Mouse (Mus musculus): ENCODE data around the gene Adtrp.

Gene Adtrp

GRCm38 (mm10) chr13:41828296-41828754, 19.2 kb downstream of the Adtrp start:
- DNase-seq (ENCODE audit: low read depth) = no peak

DNA sequence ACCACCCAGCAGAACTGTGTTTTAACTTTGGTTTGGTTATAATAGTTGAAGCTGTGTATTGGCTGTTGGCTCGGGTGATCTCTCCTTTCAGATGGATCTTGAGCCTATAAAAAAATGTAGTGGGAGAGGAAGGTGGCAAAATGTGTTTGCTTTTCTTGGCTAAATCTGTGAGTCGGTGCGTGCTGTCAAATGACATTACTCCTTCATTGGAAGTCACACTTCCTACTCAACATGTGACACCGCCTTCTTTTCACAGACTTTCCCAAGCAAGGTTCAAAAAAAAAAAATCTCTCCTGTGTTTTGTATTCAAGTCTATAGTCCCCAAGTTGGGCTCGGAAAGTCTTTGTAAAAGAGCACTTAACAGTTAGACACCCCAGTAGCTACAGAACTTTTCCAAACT, 19.9 kb downstream of the Adtrp start:
- DNase-seq (ENCODE audit: low read depth) = no peak

DNA sequence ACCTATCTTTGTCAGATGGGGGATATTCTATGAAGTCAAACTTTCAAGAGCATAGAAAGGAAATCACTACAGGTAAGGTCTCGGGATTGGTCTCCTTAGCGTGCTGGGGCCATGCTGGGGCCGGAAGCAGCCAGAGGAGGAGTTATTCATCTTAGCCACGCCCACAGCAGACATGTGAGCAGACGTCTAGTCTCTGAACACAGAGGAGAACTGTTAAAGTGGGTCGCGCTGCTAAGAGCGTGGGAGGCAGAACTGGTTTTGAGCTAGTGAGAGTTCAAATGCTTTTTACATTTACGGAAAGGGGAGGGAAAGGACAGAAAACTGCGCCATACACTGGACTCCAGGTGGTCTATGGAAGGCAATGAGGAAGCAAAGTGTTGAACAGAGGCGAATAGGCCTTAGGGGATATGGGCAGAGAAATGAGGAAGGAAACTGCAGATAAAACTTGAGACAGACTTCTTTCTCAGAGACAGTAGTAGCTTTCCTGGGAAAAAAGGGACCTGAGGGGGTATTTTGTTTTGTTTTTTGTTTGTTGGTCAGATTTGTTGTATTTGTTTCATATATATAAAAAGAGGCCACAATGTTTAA, 22.0 kb downstream of the Adtrp start:
- DNase-seq (ENCODE audit: low read depth) = no peak

DNA sequence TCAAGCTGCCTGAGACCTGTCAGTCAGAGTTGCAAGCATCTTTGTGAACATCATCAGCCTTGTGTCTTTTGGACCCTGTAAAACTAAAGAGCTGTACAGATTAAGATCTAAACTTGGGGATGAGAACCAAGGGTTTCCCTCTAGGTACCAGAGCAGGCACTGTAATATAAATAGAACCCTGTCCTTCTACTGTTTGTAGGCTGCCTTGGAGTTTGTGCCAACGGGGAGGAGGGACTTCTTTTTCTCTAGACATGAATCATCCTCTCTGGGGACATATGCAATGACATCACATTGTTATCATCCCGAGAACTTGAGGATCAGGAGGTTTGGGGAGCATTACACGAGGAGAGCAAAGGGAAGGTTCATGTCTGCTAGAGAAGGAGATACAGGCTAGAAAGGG, 24.4 kb downstream of the Adtrp start:
- no peak for DNase-seq (ENCODE audit: low read depth)

GRCm38 (mm10) chr13:41822617-41823016, 24.9 kb downstream of the Adtrp start:
- DNase-seq (ENCODE audit: low read depth) = no peak

DNA sequence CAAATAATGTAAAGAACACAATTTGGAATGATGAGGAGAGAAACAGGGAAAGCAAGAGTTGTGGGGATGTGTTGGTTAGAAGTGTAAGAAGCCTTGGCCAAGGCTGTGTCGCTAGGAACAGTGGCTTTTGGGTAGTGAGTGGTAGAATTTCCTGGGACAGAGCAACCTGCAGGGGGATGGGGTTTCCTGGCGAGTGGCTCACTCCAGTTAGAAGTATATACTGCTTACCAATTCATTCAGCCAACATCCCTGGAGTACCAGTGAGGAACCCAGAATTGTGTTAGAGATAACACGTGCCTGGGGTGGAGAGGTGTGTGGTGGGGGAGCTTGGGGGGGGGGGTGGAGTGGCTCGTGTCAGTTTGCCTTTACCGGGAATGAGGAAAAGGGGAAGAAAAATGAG, 25.4 kb downstream of the Adtrp start:
- DNase-seq (ENCODE audit: low read depth) = no peak

DNA sequence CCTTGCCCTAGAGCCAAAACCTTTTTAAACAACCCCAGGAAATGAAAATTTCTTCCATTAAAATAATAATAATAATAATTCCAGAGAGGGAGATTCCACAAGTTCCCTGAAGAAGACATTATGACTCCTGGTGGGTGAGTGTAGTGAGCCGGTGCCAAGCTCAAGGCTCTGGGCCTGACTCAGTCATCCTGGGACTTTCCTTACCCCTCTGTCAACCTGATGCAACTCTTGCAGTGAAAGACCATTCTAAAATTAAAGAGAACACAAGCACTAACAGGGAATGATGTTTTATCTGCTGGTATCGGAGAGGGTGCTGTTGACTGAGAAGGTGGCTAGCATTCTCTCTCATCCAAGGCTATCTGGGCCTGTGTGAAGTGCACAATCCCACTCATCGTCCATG, 26.5 kb downstream of the Adtrp start:
- no peak for DNase-seq (ENCODE audit: low read depth)

GRCm38 (mm10) chr13:41819918-41820317, 27.6 kb downstream of the Adtrp start:
- no peak for DNase-seq (ENCODE audit: low read depth)

- no peak for DNase-seq (ENCODE audit: low read depth)
These were observed 28.0 kb downstream of the Adtrp start for GRCm38 (mm10) chr13:41819484-41819883.

DNA sequence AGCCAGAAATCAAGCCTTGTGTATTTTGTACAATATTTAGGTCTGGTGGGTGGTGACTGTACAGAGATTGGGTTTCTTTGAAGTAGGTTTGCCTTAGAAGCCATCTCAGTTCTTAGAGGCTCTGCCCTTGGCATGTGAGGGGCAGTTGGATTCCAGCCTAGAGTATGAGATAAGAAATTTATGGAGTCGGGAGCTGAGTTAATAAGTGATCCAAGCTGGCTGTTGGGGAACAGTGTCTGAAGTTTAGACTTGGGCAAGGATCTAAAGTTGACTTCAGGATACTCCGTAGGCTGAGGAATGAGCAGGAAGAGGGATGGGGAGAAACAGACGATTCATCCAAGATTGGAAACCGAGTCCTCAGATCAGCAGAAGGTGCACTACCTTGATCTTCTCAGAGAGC, 29.9 kb downstream of the Adtrp start:
- no peak for DNase-seq (ENCODE audit: low read depth)

- no peak for DNase-seq (ENCODE audit: low read depth)
These were observed 30.8 kb downstream of the Adtrp start for GRCm38 (mm10) chr13:41816643-41817042.

DNA sequence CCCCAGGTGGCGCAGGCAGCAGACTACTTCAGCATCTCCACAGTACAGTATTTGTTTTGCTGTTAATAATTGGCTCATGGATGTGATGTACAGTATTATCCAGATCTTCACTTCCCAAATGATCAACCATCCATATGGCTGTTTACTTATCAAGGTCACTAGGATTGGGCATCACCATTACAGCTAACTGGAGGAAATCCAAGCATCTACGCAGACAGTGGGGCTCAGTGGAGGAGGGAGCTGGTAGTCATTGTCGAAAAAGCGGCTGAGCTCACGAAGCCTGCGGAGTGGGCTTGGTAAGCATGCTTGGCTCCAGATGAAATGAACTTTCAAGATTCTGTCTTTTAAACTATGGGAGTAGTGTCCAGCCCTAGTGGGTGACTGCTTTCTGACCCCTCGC, 36.7 kb downstream of the Adtrp start:
- no peak for DNase-seq (ENCODE audit: low read depth)

- no peak for DNase-seq (ENCODE audit: low read depth)
These were observed 39.7 kb downstream of the Adtrp start for GRCm38 (mm10) chr13:41807815-41808214.

GRCm38 (mm10) chr13:41807300-41807699, 40.2 kb downstream of the Adtrp start:
- DNase-seq (ENCODE audit: low read depth) = no peak

GRCm38 (mm10) chr13:41805138-41805820, 42.2 kb downstream of the Adtrp start:
- no peak for DNase-seq (ENCODE audit: low read depth)

DNA sequence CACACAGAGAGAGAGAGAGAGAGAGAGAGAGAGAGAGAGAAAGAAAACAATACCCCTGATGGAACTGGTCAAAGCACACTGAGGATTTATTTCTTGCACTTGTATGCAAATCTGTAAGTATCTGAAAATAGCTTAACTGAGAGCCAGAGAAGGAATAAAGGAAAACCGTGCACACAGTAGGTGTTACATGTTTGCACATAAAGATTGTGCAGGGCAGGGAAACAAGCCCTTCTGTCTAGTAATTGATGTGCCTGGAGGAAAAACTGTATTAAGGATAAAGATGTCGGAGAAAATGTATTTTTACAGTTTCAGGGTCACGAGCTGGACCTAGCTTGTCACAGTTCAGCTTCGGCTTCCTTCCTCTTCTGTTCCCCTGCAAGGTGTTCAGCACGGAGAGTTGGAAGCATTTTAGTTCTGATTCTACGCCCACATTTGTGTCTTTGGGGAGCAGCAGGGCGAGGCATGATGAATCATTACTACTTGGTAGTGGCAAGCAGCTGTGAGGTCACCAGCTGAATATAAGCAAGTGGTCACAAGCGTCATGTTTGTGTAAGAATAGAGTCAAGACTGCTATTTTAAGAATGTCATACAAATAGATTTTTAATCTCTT, 43.7 kb downstream of the Adtrp start:
- DNase-seq (ENCODE audit: low read depth) = no peak

DNA sequence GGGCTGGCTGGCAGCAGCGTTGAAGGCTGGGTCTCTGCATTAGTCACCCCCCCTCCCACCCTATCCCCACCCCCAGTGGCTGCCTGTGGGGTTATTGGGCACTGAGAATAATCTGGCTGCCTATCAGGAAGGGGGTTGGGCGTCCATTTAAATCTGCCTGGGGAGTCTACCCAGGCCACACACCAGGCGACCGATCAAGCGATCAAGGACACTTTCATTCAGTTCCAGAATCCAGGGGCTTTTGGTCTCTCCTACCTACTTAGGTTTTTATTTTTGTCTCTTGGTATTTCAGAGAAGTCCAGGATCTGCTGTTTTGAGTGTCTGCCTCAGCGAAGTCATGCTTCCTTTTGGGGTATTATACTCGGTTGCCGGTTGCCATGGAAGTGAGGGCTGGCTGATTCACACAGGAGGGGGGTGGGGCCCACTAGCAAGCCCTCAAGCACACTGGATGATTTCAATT, 46.3 kb downstream of the Adtrp start:
- DNase-seq (ENCODE audit: low read depth) = no peak

DNA sequence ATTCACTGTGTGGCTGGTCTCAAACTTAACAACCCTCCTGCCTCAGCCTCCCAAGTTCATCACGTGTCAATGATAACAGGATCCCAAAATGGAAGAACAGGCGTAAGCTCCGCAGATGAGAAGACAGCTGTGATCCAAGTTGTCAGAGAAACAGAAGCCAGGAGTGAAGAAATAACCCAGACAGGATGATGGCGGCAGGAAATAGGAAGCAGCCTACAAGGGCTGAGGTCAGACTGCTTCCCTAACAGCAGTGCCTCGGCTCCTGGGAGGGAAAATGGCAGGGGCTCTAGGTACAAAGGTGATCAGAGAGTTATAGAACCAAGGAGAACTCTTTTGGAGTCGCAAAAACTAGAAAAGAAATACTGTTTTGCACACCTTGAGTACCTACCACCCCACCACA, 54.6 kb downstream of the Adtrp start:
- no peak for DNase-seq (ENCODE audit: low read depth)

- no peak for DNase-seq (ENCODE audit: low read depth)
These were observed 59.5 kb downstream of the Adtrp start for GRCm38 (mm10) chr13:41787863-41788536.

GRCm38 (mm10) chr13:41786640-41787039, 60.8 kb downstream of the Adtrp start:
- no peak for DNase-seq (ENCODE audit: low read depth)

DNA sequence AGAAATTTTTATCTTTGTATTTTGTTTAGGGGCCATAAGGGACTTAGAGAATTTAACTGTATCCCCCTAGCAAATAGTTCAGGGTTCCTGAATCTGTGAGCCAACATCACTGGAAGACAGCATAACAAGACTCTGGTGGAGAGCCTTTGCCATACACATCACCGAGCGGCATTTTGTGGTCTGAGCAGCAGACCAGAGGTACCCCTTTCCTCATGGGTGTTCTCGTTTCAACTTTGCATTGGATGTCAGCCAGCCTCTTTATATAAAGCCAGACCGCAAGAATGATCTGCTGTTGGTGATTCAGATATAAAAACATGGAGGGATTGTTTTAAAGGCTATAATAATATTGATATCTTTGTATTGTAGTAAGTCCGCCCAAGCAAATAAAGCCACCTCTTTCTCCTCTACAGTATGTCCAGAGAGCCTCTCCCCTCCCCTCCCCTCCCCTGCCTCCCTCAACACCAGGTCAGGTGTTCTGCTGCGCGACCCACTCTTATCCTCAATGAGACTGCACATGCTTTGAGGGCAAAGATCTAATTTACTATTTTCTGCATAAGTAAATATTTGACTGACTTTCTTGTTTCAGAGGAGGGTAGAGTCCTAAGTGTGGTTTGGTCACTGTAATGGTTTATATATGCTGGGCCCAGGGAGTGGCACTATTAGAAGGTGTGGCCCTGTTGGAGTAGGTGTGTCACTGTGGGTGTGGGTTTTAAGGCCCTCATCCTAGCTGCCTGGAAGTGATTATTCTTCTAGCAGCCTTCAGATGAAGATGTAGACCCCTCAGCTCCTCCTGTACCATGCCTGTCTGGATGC, 62.4 kb downstream of the Adtrp start:
- no peak for DNase-seq (ENCODE audit: low read depth)

DNA sequence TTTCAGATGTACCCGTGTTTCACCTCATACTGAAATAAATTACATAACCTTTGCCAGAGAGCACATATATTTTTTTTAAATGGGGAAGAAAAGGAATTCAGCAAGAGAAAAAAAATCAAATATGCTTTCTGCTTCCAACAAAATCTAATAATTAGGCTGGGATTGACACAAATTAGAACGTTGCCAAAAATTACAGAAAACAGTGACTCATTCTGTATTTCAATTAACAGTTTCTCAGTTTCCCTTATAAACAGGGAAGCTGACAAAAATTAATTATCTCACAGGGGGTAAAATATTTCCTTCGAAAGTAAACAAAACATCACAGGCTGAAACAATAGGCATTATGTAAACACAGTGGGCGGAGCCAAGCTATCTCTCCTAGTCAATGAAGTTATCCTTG, 67.2 kb downstream of the Adtrp start:
- no peak for DNase-seq (ENCODE audit: low read depth)

Measured in c-Kit-positive CD71-positive TER-119-negative erythroid progenitor cells, embryonic 14.5 days (primary cell).